8 mouse cellular contexts compared by ENCODE assay signal in genomic region chr11:95118505-95118904, GRCm38 (mm10). TPM values are rescaled to one million over a fixed set of nuclear protein-coding genes. Genes with fewer than 3 reads are reported as not detected.
DNase-seq lines count a peak whose midpoint lies in the region; ATAC-seq and TF ChIP-seq lines count a peak whose summit lies in the region.

No protein-coding gene starts in this region.

- H3K36me3 ChIP-seq in intestine, embryonic 14.5 days (ENCODE audit: control insufficient read depth, insufficient read depth, low read length), result no peaks in the 10 kb centered on the region
- H3K36me3 ChIP-seq in intestine, embryonic 16.5 days (ENCODE audit: control insufficient read depth, insufficient read depth, low read length), result no peaks in the 10 kb centered on the region
- H3K36me3 ChIP-seq in liver, embryonic 14.5 days (replicated peaks; ENCODE audit: control insufficient read depth, insufficient read depth, low read depth), result no peaks in the 10 kb centered on the region

- no peak overlapping the region for H3K27ac ChIP-seq in intestine, embryonic 14.5 days (ENCODE audit: low read depth)
- no peak overlapping the region for H3K27ac ChIP-seq in intestine, embryonic 16.5 days (ENCODE audit: low read length)
- H3K27ac ChIP-seq in liver, embryonic 14.5 days, result no peak overlapping the region

- no peak for TF ChIP-seq EP300 in liver, embryonic 14.5 days (IDR thresholded peaks at IDR 0.05; ENCODE audit: low read depth)

- no peak overlapping the region for H3K9ac ChIP-seq in intestine, embryonic 14.5 days (ENCODE audit: low read length)
- no peak overlapping the region for H3K9ac ChIP-seq in intestine, embryonic 16.5 days (ENCODE audit: low read depth, low read length)
- H3K9ac ChIP-seq in liver, embryonic 14.5 days (replicated peaks), result no peak overlapping the region

- no peak overlapping the region for H3K4me3 ChIP-seq in intestine, embryonic 14.5 days (ENCODE audit: low read depth, low read length)
- no peak overlapping the region for H3K4me3 ChIP-seq in intestine, embryonic 16.5 days (ENCODE audit: low read length)
- no peak overlapping the region for H3K4me3 ChIP-seq in liver, embryonic 14.5 days (ENCODE audit: insufficient read depth in 1 of 2, low read depth in 2 of 2, low read length in 2 of 2)

- TF ChIP-seq CTCF in liver, embryonic 14.5 days (IDR thresholded peaks at IDR 0.05; ENCODE audit: low read depth), result peak; percentile 83

- DNase-seq in intestine, embryonic 14.5 days (ENCODE audit: low spot score), result peak; percentile 87
- DNase-seq in cerebellum, postnatal 10 days, result peak; percentile 93 to 94
- DNase-seq in gastrocnemius, postnatal 10 days, result peak; percentile 82
- DNase-seq in kidney, postnatal 10 days, result peak; percentile 87
- DNase-seq in liver, embryonic 14.5 days (ENCODE audit: low read depth in 3 of 3, low spot score in 3 of 3), result no peak
- peak; percentile 76 for DNase-seq in ovary, postnatal 36 days (ENCODE audit: low spot score)
- DNase-seq in thymus, postnatal 36 days, result peak; percentile 65 to 75

- H3K4me1 ChIP-seq in intestine, embryonic 14.5 days (replicated peaks; ENCODE audit: control insufficient read depth, insufficient read depth, low read length), result peaks cover 16% of the 10 kb centered on the region
- peaks cover 18% of the 10 kb centered on the region for H3K4me1 ChIP-seq in intestine, embryonic 16.5 days (ENCODE audit: control insufficient read depth, insufficient read depth, low read length)
- no peaks in the 10 kb centered on the region for H3K4me1 ChIP-seq in liver, embryonic 14.5 days (replicated peaks; ENCODE audit: control insufficient read depth in 2 of 2, insufficient read depth in 2 of 2, low read length in 1 of 2)

- H3K9me3 ChIP-seq in intestine, embryonic 14.5 days (ENCODE audit: control insufficient read depth, low read length), result no peaks in the 10 kb centered on the region
- H3K9me3 ChIP-seq in intestine, embryonic 16.5 days (ENCODE audit: control insufficient read depth, low read length), result no peaks in the 10 kb centered on the region
- H3K9me3 ChIP-seq in liver, embryonic 14.5 days (ENCODE audit: control insufficient read depth, low read length), result no peaks in the 10 kb centered on the region

- 3% methylated on average over 8 of the region's 8 CpGs for WGBS in intestine, embryonic 14.5 days
- 3% methylated on average over 8 of the region's 8 CpGs for WGBS in intestine, embryonic 16.5 days
- WGBS in liver, embryonic 14.5 days (ENCODE audit: insufficient replicate concordance), result 3% methylated on average over 8 of the region's 8 CpGs

- no peak overlapping the region for H3K4me2 ChIP-seq in intestine, embryonic 14.5 days (ENCODE audit: low read length)
- H3K4me2 ChIP-seq in intestine, embryonic 16.5 days (ENCODE audit: low read depth, low read length), result no peak overlapping the region
- no peak overlapping the region for H3K4me2 ChIP-seq in liver, embryonic 14.5 days (ENCODE audit: low read depth)

- ATAC-seq in intestine, embryonic 14.5 days (replicated peaks; ENCODE audit: low FRiP score, low TSS enrichment, low read depth), result 0 out of 2 replicates have a peak, but pooled peaks have one; percentile 22
- ATAC-seq in intestine, embryonic 16.5 days, result no peak
- ATAC-seq in liver, embryonic 14.5 days (ENCODE audit: insufficient read depth), result no peak

- H3K27me3 ChIP-seq in intestine, embryonic 14.5 days (replicated peaks; ENCODE audit: control insufficient read depth, insufficient read depth, low read length), result peaks cover 59% of the 10 kb centered on the region
- peaks cover 54% of the 10 kb centered on the region for H3K27me3 ChIP-seq in intestine, embryonic 16.5 days (replicated peaks; ENCODE audit: control insufficient read depth, insufficient read depth, low read length)
- peaks cover 62% of the 10 kb centered on the region for H3K27me3 ChIP-seq in liver, embryonic 14.5 days (ENCODE audit: control insufficient read depth, insufficient read depth, low read length)

RNA-seq across cellular contexts. Expression of gene Dlx3, which starts 1.4 kb away (rescaled TPM):
- 0.72 and 0.91 TPM in 2 replicates for polyA plus RNA-seq in intestine, embryonic 14.5 days (2014; fragmentation: Nextera tagmentation; extraction: Ambion mirVana)
- 0.64 and 0.71 TPM in 2 replicates for polyA plus RNA-seq in intestine, embryonic 16.5 days (2015; fragmentation: Nextera tagmentation; extraction: Ambion mirVana)
- 1 to 10 TPM in 1 of 2 experiments, not detected in 1; 2.7 TPM for total RNA-seq in gastrocnemius, postnatal 10 days (2021)
- 0.01 TPM in 1 of 2 replicates, not detected in the other for polyA plus RNA-seq in liver, embryonic 14.5 days (2012; rRNA removed)
- polyA plus RNA-seq in liver, embryonic 14.5 days (2014; fragmentation: Nextera tagmentation; extraction: Ambion mirVana), result not detected in 2 replicates

RNA-seq across cellular contexts. Expression of gene Dlx4, which starts 27.6 kb away (rescaled TPM):
- not detected in 2 replicates for polyA plus RNA-seq in intestine, embryonic 14.5 days (2014; fragmentation: Nextera tagmentation; extraction: Ambion mirVana)
- polyA plus RNA-seq in intestine, embryonic 16.5 days (2015; fragmentation: Nextera tagmentation; extraction: Ambion mirVana), result 0.11 and 0.12 TPM in 2 replicates
- total RNA-seq in gastrocnemius, postnatal 10 days (2021), result under 1 TPM in 1 of 2 experiments, not detected in 1; 0.32 TPM
- polyA plus RNA-seq in liver, embryonic 14.5 days (2012; rRNA removed), result 0.06 and 0.09 TPM in 2 replicates
- polyA plus RNA-seq in liver, embryonic 14.5 days (2014; fragmentation: Nextera tagmentation; extraction: Ambion mirVana), result not detected in 2 replicates

RNA-seq across cellular contexts. Expression of gene Itga3, which starts 41.9 kb away (rescaled TPM):
- polyA plus RNA-seq in intestine, embryonic 14.5 days (2014; fragmentation: Nextera tagmentation; extraction: Ambion mirVana), result 24.1 and 29.0 TPM in 2 replicates
- polyA plus RNA-seq in intestine, embryonic 16.5 days (2015; fragmentation: Nextera tagmentation; extraction: Ambion mirVana), result 35.7 and 39.9 TPM in 2 replicates
- 1 to 10 TPM; 3.4 to 4.6 TPM for total RNA-seq in gastrocnemius, postnatal 10 days (2021)
- 1.7 and 2.0 TPM in 2 replicates for polyA plus RNA-seq in liver, embryonic 14.5 days (2012; rRNA removed)
- polyA plus RNA-seq in liver, embryonic 14.5 days (2014; fragmentation: Nextera tagmentation; extraction: Ambion mirVana), result 1.5 and 1.9 TPM in 2 replicates

Comparison
In these comparisons a context has a peak if more than half of its experiments do, and no peak if none do; other contexts are left out.
1. DNase-seq: peak in intestine, embryonic 14.5 days (single experiment), cerebellum, postnatal 10 days (2 of 2), gastrocnemius, postnatal 10 days (single experiment), kidney, postnatal 10 days (single experiment), ovary, postnatal 36 days (single experiment) and thymus, postnatal 36 days (2 of 2); none in liver, embryonic 14.5 days (0 of 3).